Mouse (Mus musculus): ENCODE data around the gene Notch4. TPM values are rescaled to one million over a fixed set of nuclear protein-coding genes. Genes with fewer than 3 reads are reported as not detected.

Gene Notch4
- polyA plus RNA-seq, 1 experiment from 2014 or later: 5.2 TPM

DNA sequence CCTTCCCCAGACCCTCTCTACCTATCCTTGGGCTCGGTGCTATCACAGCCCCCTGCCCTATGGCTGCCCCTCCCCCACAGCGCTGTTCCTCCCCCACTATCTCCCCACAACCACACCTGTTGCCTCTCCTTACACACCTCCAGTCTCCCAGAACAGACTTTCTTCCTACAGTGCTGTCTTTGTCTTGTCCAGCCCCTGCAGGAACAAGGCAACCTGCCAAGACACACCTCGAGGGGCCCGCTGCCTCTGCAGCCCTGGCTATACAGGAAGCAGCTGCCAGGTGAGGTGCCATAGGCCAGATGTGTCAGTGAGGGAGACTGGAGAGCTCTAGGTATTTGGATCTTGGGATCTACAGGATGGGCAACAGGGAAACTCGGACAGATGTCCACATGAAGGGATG, 12.5 kb downstream of the Notch4 start:
- H3K27me3 ChIP-seq (ENCODE audit: control insufficient read depth, insufficient read depth, low read length): no peaks in the 10 kb centered on the region
- H3K27ac ChIP-seq (replicated peaks; ENCODE audit: low read depth, low read length): no peak overlapping the region
- no peak overlapping the region for H3K4me3 ChIP-seq (ENCODE audit: low read depth, low read length)
- DNase-seq (ENCODE audit: low spot score) (no peak), ATAC-seq (ENCODE audit: insufficient number of reproducible peaks, low FRiP score, low TSS enrichment, low read depth) (no peak)
- 0 out of 2 replicates have a peak, but pooled peaks cover 2% of the 10 kb centered on the region for H3K4me1 ChIP-seq (ENCODE audit: control insufficient read depth, insufficient read depth, low read length)
- 68% methylated on average over 5 of the region's 5 CpGs for WGBS
- H3K4me2 ChIP-seq (ENCODE audit: low read depth, severe bottlenecking): no peak overlapping the region
- no peak overlapping the region; the same call in 1 of the 2 replicates for H3K9ac ChIP-seq (ENCODE audit: low read length)
- no peaks in the 10 kb centered on the region for H3K36me3 ChIP-seq (ENCODE audit: control insufficient read depth, insufficient read depth, low read length)
- H3K9me3 ChIP-seq (ENCODE audit: control insufficient read depth, low read length): no peaks in the 10 kb centered on the region

GRCm38 (mm10) chr17:34578070-34578469, 14.0 kb downstream of the Notch4 start:
- DNase-seq (ENCODE audit: low spot score) (no peak), ATAC-seq (ENCODE audit: insufficient number of reproducible peaks, low FRiP score, low TSS enrichment, low read depth) (no peak)
- no peaks in the 10 kb centered on the region for H3K27me3 ChIP-seq (ENCODE audit: control insufficient read depth, insufficient read depth, low read length)
- H3K4me1 ChIP-seq (ENCODE audit: control insufficient read depth, insufficient read depth, low read length): 0 out of 2 replicates have a peak, but pooled peaks cover 2% of the 10 kb centered on the region
- no peak overlapping the region for H3K9ac ChIP-seq (ENCODE audit: low read length)
- H3K4me3 ChIP-seq (ENCODE audit: low read depth, low read length): no peak overlapping the region
- H3K9me3 ChIP-seq (ENCODE audit: control insufficient read depth, low read length): no peaks in the 10 kb centered on the region
- H3K27ac ChIP-seq (replicated peaks; ENCODE audit: low read depth, low read length): no peak overlapping the region
- H3K4me2 ChIP-seq (ENCODE audit: low read depth, severe bottlenecking): no peak overlapping the region
- 93% methylated on average over 3 of the region's 3 CpGs for WGBS
- no peaks in the 10 kb centered on the region for H3K36me3 ChIP-seq (ENCODE audit: control insufficient read depth, insufficient read depth, low read length)

DNA sequence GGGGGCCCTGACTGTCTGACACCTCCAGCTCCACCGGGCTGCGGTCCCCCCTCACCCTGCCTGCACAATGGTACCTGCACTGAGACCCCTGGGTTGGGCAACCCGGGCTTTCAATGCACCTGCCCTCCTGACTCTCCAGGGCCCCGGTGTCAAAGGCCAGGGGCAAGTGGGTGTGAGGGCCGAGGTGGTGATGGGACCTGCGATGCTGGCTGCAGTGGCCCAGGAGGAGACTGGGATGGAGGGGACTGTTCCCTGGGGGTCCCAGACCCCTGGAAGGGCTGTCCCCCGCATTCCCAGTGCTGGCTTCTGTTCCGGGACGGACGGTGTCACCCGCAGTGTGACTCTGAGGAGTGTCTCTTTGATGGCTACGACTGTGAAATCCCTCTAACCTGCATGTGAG, 18.5 kb downstream of the Notch4 start:
- Histone ChIP-seq H3K4me3 (ENCODE audit: low read depth, low read length) (no peak overlapping the region), H3K27ac (replicated peaks; ENCODE audit: low read depth, low read length) (no peak overlapping the region), H3K9me3 (ENCODE audit: control insufficient read depth, low read length) (no peaks in the 10 kb centered on the region), H3K4me2 (ENCODE audit: low read depth, severe bottlenecking) (no peak overlapping the region), H3K9ac (ENCODE audit: low read length) (no peak overlapping the region), H3K27me3 (ENCODE audit: control insufficient read depth, insufficient read depth, low read length) (no peaks in the 10 kb centered on the region), H3K36me3 (ENCODE audit: control insufficient read depth, insufficient read depth, low read length) (no peaks in the 10 kb centered on the region), H3K4me1 (ENCODE audit: control insufficient read depth, insufficient read depth, low read length) (0 out of 2 replicates have a peak, but pooled peaks cover 3% of the 10 kb centered on the region)
- ATAC-seq (ENCODE audit: insufficient number of reproducible peaks, low FRiP score, low TSS enrichment, low read depth) (no peak), DNase-seq (ENCODE audit: low spot score) (no peak)
- WGBS: 81% methylated on average over 12 of the region's 12 CpGs

- Histone ChIP-seq H3K4me2 (ENCODE audit: low read depth, severe bottlenecking) (no peak overlapping the region), H3K27me3 (ENCODE audit: control insufficient read depth, insufficient read depth, low read length) (no peaks in the 10 kb centered on the region), H3K36me3 (ENCODE audit: control insufficient read depth, insufficient read depth, low read length) (no peaks in the 10 kb centered on the region), H3K27ac (replicated peaks; ENCODE audit: low read depth, low read length) (no peak overlapping the region), H3K4me1 (ENCODE audit: control insufficient read depth, insufficient read depth, low read length) (0 out of 2 replicates have a peak, but pooled peaks cover 7% of the 10 kb centered on the region), H3K4me3 (ENCODE audit: low read depth, low read length) (no peak overlapping the region), H3K9me3 (ENCODE audit: control insufficient read depth, low read length) (no peaks in the 10 kb centered on the region), H3K9ac (ENCODE audit: low read length) (no peak overlapping the region)
- ATAC-seq (ENCODE audit: insufficient number of reproducible peaks, low FRiP score, low TSS enrichment, low read depth) (no peak), DNase-seq (ENCODE audit: low spot score) (no peak)
- 71% methylated on average over 7 of the region's 7 CpGs for WGBS
Observed at GRCm38 (mm10) chr17:34583397-34583796, 19.3 kb downstream of the Notch4 start.

- Histone ChIP-seq H3K4me3 (ENCODE audit: low read depth, low read length) (no peak overlapping the region), H3K9me3 (ENCODE audit: control insufficient read depth, low read length) (no peaks in the 10 kb centered on the region), H3K4me2 (ENCODE audit: low read depth, severe bottlenecking) (no peak overlapping the region), H3K4me1 (ENCODE audit: control insufficient read depth, insufficient read depth, low read length) (0 out of 2 replicates have a peak, but pooled peaks cover 9% of the 10 kb centered on the region), H3K27ac (replicated peaks; ENCODE audit: low read depth, low read length) (no peak overlapping the region), H3K27me3 (ENCODE audit: control insufficient read depth, insufficient read depth, low read length) (no peaks in the 10 kb centered on the region), H3K9ac (ENCODE audit: low read length) (no peak overlapping the region), H3K36me3 (ENCODE audit: control insufficient read depth, insufficient read depth, low read length) (no peaks in the 10 kb centered on the region)
- 86% methylated on average over 8 of the region's 8 CpGs for WGBS
- ATAC-seq (ENCODE audit: insufficient number of reproducible peaks, low FRiP score, low TSS enrichment, low read depth) (no peak), DNase-seq (ENCODE audit: low spot score) (no peak)
Observed at GRCm38 (mm10) chr17:34583819-34584218, 19.8 kb downstream of the Notch4 start.

DNA sequence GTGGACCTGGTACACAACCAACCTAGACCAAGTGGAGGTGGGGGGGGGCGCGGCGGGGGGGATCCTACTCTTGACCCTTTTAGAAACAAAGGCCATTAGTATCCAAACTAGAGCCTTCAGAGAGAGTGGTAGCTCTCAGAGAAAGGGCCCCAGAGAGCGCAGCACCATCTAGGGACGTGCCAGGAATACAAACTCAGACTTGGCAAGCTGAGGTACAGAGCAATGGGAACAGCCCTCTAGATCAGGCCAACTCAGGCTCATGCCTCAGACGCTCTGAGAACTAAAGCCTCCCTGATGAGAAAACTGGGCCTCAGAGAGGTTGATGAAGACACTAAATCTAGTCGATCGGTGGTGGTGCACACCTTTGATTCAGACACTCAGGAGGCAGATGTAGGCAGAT, 21.1 kb downstream of the Notch4 start:
- Histone ChIP-seq H3K4me2 (ENCODE audit: low read depth, severe bottlenecking) (no peak overlapping the region), H3K4me3 (ENCODE audit: low read depth, low read length) (no peak overlapping the region), H3K9ac (ENCODE audit: low read length) (no peak overlapping the region), H3K9me3 (ENCODE audit: control insufficient read depth, low read length) (no peaks in the 10 kb centered on the region), H3K4me1 (ENCODE audit: control insufficient read depth, insufficient read depth, low read length) (peaks cover 21% of the 10 kb centered on the region), H3K36me3 (ENCODE audit: control insufficient read depth, insufficient read depth, low read length) (no peaks in the 10 kb centered on the region), H3K27ac (replicated peaks; ENCODE audit: low read depth, low read length) (no peak overlapping the region), H3K27me3 (ENCODE audit: control insufficient read depth, insufficient read depth, low read length) (no peaks in the 10 kb centered on the region)
- DNase-seq (ENCODE audit: low spot score) (no peak), ATAC-seq (ENCODE audit: insufficient number of reproducible peaks, low FRiP score, low TSS enrichment, low read depth) (no peak)
- 93% methylated on average over 8 of the region's 8 CpGs for WGBS

DNA sequence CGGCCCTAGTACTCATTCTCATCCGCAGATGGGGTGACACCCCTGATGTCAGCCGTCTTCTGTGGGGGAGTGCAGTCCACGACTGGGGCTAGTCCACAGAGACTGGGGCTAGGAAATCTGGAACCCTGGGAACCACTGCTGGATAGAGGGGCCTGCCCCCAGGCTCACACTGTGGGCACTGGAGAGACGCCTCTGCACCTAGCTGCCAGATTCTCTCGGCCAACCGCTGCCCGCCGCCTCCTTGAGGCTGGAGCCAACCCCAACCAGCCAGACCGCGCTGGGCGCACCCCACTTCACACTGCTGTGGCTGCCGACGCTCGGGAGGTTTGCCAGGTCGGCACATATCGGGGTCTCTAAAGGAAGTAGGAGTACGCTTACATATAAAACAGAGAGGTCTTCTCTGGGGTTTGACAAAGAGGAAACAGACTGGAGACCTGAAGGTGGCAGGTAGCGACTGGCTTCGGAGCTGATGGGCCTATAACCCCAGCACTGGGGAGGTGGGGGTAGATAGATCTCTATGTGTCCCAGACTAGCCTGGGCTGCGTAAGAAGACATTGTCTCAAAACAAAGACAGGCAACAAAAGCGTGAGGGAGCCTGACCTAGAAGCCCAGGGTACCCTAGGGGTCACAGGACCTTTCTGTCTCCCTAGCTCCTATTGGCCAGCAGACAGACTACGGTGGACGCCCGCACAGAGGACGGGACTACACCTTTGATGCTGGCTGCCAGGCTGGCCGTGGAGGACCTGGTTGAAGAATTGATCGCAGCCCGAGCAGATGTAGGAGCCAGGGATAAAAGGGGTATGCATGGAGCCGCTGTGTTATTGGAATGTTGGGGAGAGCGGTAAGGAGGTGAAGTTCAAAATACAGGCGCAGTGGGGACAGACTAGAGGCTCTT, 22.1 kb downstream of the Notch4 start:
- Histone ChIP-seq H3K27ac (replicated peaks; ENCODE audit: low read depth, low read length) (peak overlapping the region; percentile 94), H3K4me1 (ENCODE audit: control insufficient read depth, insufficient read depth, low read length) (peaks cover 31% of the 10 kb centered on the region), H3K9ac (ENCODE audit: low read length) (peak overlapping the region; percentile 92), H3K4me3 (ENCODE audit: low read depth, low read length) (peak overlapping the region; percentile 74), H3K36me3 (ENCODE audit: control insufficient read depth, insufficient read depth, low read length) (no peaks in the 10 kb centered on the region), H3K27me3 (ENCODE audit: control insufficient read depth, insufficient read depth, low read length) (no peaks in the 10 kb centered on the region), H3K9me3 (ENCODE audit: control insufficient read depth, low read length) (no peaks in the 10 kb centered on the region), H3K4me2 (ENCODE audit: low read depth, severe bottlenecking) (peak overlapping the region; percentile 89)
- peak; percentile 36 for DNase-seq (ENCODE audit: low spot score)
- peak; percentile 2; the same call in 1 of the 2 replicates for ATAC-seq (ENCODE audit: insufficient number of reproducible peaks, low FRiP score, low TSS enrichment, low read depth)
- 27% methylated on average over 32 of the region's 32 CpGs for WGBS

DNA sequence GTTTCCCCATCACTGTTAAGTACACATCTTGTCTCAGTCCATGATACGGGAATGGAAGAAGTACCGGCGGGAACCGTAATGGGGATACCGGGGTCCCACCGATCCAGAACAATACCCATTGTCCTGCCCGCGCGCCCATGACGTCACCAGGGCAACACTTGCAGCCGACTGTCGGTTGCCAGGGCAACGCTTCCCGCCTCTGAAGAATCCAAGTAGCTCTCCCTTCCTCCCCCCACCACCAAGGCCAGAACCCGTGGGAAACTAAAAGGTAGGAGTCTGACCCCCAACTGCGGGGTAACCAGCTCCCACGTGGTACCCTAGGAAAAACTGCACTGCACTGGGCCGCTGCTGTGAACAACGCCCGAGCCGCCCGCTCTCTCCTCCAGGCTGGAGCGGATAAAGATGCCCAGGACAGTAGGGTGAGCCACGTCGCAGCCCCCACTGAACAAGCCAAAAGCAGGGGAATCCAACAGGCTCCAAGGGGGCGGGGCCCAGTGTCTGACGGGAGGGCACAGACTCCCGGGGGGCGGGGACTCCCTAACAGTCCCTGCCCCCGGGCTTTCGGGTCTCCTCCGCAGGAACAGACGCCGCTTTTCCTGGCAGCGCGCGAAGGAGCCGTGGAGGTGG, 22.8 kb downstream of the Notch4 start:
- under 1% methylated on average over 38 of the region's 38 CpGs for WGBS
- Histone ChIP-seq H3K4me2 (ENCODE audit: low read depth, severe bottlenecking) (peak overlapping the region; percentile 89), H3K27me3 (ENCODE audit: control insufficient read depth, insufficient read depth, low read length) (no peaks in the 10 kb centered on the region), H3K36me3 (ENCODE audit: control insufficient read depth, insufficient read depth, low read length) (no peaks in the 10 kb centered on the region), H3K4me3 (ENCODE audit: low read depth, low read length) (peak overlapping the region; percentile 74), H3K9me3 (ENCODE audit: control insufficient read depth, low read length) (no peaks in the 10 kb centered on the region), H3K9ac (ENCODE audit: low read length) (peak overlapping the region; percentile 92), H3K27ac (replicated peaks; ENCODE audit: low read depth, low read length) (peak overlapping the region; percentile 94), H3K4me1 (ENCODE audit: control insufficient read depth, insufficient read depth, low read length) (peaks cover 36% of the 10 kb centered on the region)
- peak; percentile 80 for ATAC-seq (ENCODE audit: insufficient number of reproducible peaks, low FRiP score, low TSS enrichment, low read depth)
- DNase-seq (ENCODE audit: low spot score): peak; percentile 94
